21 mouse cellular contexts compared by ENCODE assay signal in genomic region chr3:60078883-60079415, GRCm38 (mm10). TPM values are rescaled to one million over a fixed set of nuclear protein-coding genes. Genes with fewer than 3 reads are reported as not detected.
DNase-seq lines count a peak whose midpoint lies in the region; ATAC-seq and TF ChIP-seq lines count a peak whose summit lies in the region.
"Had no signal": no experiment of that assay in that cellular context is flagged by ENCODE, and none has a peak within 500 bp of the region (broad histone marks: within the 10 kb centered on the region; RNA-seq: fewer than 3 reads in every experiment).

No protein-coding gene starts in this region.

- no peak overlapping the region for H3K4me2 ChIP-seq in lung, embryonic 14.5 days
- H3K4me2 ChIP-seq: liver, embryonic 13.5 days; neural tube, embryonic 13.5 days had no signal

- H3K36me3 ChIP-seq in lung, embryonic 14.5 days (ENCODE audit: insufficient read depth), result no peaks in the 10 kb centered on the region
- H3K36me3 ChIP-seq: embryonic facial prominence, embryonic 10.5 days; liver, embryonic 13.5 days; neural tube, embryonic 13.5 days had no signal

- DNase-seq in heart, adult 18-20 months, result peak; percentile 54 to 59
- DNase-seq in heart, postnatal 25 days (ENCODE audit: low spot score), result no peak
- peak; percentile 90 for DNase-seq in lung, embryonic 14.5 days
- DNase-seq in lung, adult 2 months, result no peak
- peak; percentile 20 to 34 for DNase-seq in kidney, postnatal 25 days
- DNase-seq in lung, postnatal 36 days, result peak; percentile 65
- no peak for DNase-seq in natural killer cell, adult 2 months (ENCODE audit: low spot score in 2 of 2)
- no peak for DNase-seq in left cerebral cortex, postnatal 10 days (ENCODE audit: extremely low spot score in 1 of 2, low spot score in 2 of 2)
- DNase-seq: cerebellum, postnatal 25 days; gastrocnemius, postnatal 14 days; left cerebral cortex, postnatal 4 days; liver, embryonic 13.5 days; right cerebral cortex, postnatal 25 days had no signal

- 42% methylated on average over 1 of the region's 1 CpGs for WGBS in lung, embryonic 14.5 days
- 48% methylated on average over 1 of the region's 1 CpGs for WGBS in lung, adult 2 months

- intact Hi-C loops in heart, postnatal 25 days (cut with DNase I), result no loop called here
- intact Hi-C loops in left cerebral cortex, postnatal 10 days (cut with DNase I), result no loop called here

- no peak overlapping the region for H3K4me3 ChIP-seq in lung, embryonic 14.5 days (ENCODE audit: low read depth, low read length)
- no peak overlapping the region for H3K4me3 ChIP-seq in lung, adult 2 months (replicated peaks; ENCODE audit: extremely low read depth, low read depth, low read length)
- H3K4me3 ChIP-seq: embryonic facial prominence, embryonic 10.5 days; liver, embryonic 13.5 days; neural tube, embryonic 13.5 days had no signal

- no peak for TF ChIP-seq POLR2A in lung, adult 2 months (IDR thresholded peaks at IDR 0.05; ENCODE audit: borderline replicate concordance, extremely low read depth, low read depth, low read length)

- TF ChIP-seq CTCF in lung, embryonic 14.5 days (IDR thresholded peaks at IDR 0.05; ENCODE audit: low read depth), result no peak
- TF ChIP-seq CTCF in lung, adult 2 months (IDR thresholded peaks at IDR 0.05; ENCODE audit: insufficient read depth, low read length), result no peak

- H3K9me3 ChIP-seq in lung, embryonic 14.5 days (ENCODE audit: low read depth, low read length), result no peaks in the 10 kb centered on the region
- H3K9me3 ChIP-seq: embryonic facial prominence, embryonic 10.5 days; liver, embryonic 13.5 days; neural tube, embryonic 13.5 days had no signal

- H3K27ac ChIP-seq in lung, embryonic 14.5 days (ENCODE audit: low read depth), result no peak overlapping the region
- H3K27ac ChIP-seq: embryonic facial prominence, embryonic 10.5 days; liver, embryonic 13.5 days; neural tube, embryonic 13.5 days had no signal

- no peaks in the 10 kb centered on the region for H3K27me3 ChIP-seq in lung, embryonic 14.5 days (ENCODE audit: insufficient read depth, low read length)
- H3K27me3 ChIP-seq: liver, embryonic 13.5 days; neural tube, embryonic 13.5 days; Patski had no signal

- ATAC-seq in lung, embryonic 14.5 days (ENCODE audit: insufficient read depth), result peak; percentile 85
- ATAC-seq: forebrain, embryonic 16.5 days; Patski had no signal

- H3K4me1 ChIP-seq in lung, embryonic 14.5 days (ENCODE audit: insufficient read depth), result peaks cover 7% of the 10 kb centered on the region
- H3K4me1 ChIP-seq in lung, adult 2 months (ENCODE audit: control insufficient read depth, insufficient read depth, low read length), result no peaks in the 10 kb centered on the region; the same call in 1 of the 2 replicates
- H3K4me1 ChIP-seq: embryonic facial prominence, embryonic 10.5 days; liver, embryonic 13.5 days had no signal

- no peak overlapping the region for H3K9ac ChIP-seq in lung, embryonic 14.5 days
- H3K9ac ChIP-seq: liver, embryonic 13.5 days; neural tube, embryonic 13.5 days had no signal

RNA-seq across cellular contexts. Expression of gene Sucnr1, which starts 2.7 kb away (rescaled TPM):
- total RNA-seq in heart, adult 18-20 months (2021), result under 1 TPM in 1 of 2 experiments, not detected in 1; 0.67 TPM
- not detected for total RNA-seq in heart, postnatal 25 days (2021)
- polyA plus RNA-seq in lung, embryonic 14.5 days (2014; fragmentation: Nextera tagmentation; extraction: Ambion mirVana), result not detected in 2 replicates
- 0.14 and 0.32 TPM in 2 replicates for polyA plus RNA-seq in lung, adult 2 months (2012; rRNA removed)
- not detected for total RNA-seq in left cerebral cortex, postnatal 10 days (2021)
- total RNA-seq: heart, postnatal 14 days; layer of hippocampus, postnatal 14 days; left cerebral cortex, postnatal 4 days; midbrain, postnatal 0 days had no signal
- polyA plus RNA-seq: embryonic facial prominence, embryonic 10.5 days; forebrain, embryonic 16.5 days; midbrain, postnatal 0 days; neural tube, embryonic 13.5 days; Patski had no signal

RNA-seq across cellular contexts. Expression of gene Aadac, which starts 53.4 kb away (rescaled TPM):
- not detected for total RNA-seq in heart, adult 18-20 months (2021)
- total RNA-seq in heart, postnatal 25 days (2021), result not detected
- 0.36 and 0.38 TPM in 2 replicates for polyA plus RNA-seq in lung, embryonic 14.5 days (2014; fragmentation: Nextera tagmentation; extraction: Ambion mirVana)
- polyA plus RNA-seq in lung, adult 2 months (2012; rRNA removed), result 0.11 and 0.50 TPM in 2 replicates
- not detected for total RNA-seq in left cerebral cortex, postnatal 10 days (2021)
- total RNA-seq: gastrocnemius, postnatal 14 days; heart, postnatal 14 days; layer of hippocampus, postnatal 14 days; left cerebral cortex, postnatal 4 days; megakaryocyte, adult 5-6 weeks; midbrain, postnatal 0 days had no signal
- polyA plus RNA-seq: embryonic facial prominence, embryonic 10.5 days; forebrain, embryonic 16.5 days; midbrain, postnatal 0 days; neural tube, embryonic 13.5 days; Patski had no signal

Comparison
In these comparisons a context has a peak if more than half of its experiments do, and no peak if none do; other contexts are left out.
1. DNase-seq: peak in heart, adult 18-20 months (2 of 2), lung, embryonic 14.5 days (single experiment), kidney, postnatal 25 days (2 of 2) and lung, postnatal 36 days (single experiment); none in heart, postnatal 25 days (single experiment), lung, adult 2 months (single experiment), natural killer cell, adult 2 months (0 of 2) and left cerebral cortex, postnatal 10 days (0 of 2).